Mouse (Mus musculus) large intestine, adult 2 months (tissue): ENCODE measurements around the gene Pik3r1. TPM values are rescaled to one million over a fixed set of nuclear protein-coding genes. Genes with fewer than 3 reads are reported as not detected.

ENCODE experiments used
- DNase-seq: peaks from one replicate; pipeline ENCODE4 v3.0.0-alpha.2; 2012; ENCODE audit warnings: low read depth, low spot score
- WGBS: fragments of 180-500 bp; shearing (Covaris S2); methylation state at CpG from one replicate; pipeline ENCODE4 v1.1.7; 2018; 5-methylcytosine and 5-hydroxymethylcytosine counted together
- polyA plus RNA-seq: library from polyadenylated mRNA; depleted of rRNA; stranded (reverse); fragments of >200 nt; gene quantifications from 2 replicates; pipeline ENCODE4 v1.2.3, GENCODE M21; 2012

The Pik3r1 gene
- polyA plus RNA-seq, 1 experiment: 12.1 TPM

DNA sequence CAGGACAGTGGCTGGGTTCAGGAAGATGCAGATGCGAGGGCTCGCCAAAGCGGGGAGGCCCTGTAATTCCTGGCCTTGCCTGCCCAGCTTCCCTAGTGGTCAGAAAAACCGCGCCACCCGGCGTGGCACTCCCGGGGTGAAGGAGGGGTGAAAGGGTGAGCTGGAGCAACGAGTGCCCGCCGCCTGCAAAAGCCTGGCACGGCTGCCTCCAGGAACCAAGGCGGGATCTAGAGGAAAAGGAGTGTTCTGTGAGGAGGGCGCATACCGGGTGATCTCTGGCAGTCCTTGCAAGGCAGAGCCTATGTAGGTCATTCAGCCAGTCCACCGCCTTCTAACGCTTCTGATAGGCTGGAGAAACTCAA, 594 bp upstream of the Pik3r1 start:
- WGBS: 2% methylated on average over 17 of the region's 17 CpGs
- DNase-seq: no peak

GRCm38 (mm10) chr13:101767013-101767808, 806 bp downstream of the Pik3r1 start:
- WGBS: under 1% methylated on average over 60 of the region's 60 CpGs
- DNase-seq: no peak

- WGBS: 0% methylated on average over 5 of the region's 5 CpGs
- no peak for DNase-seq
Measured at GRCm38 (mm10) chr13:101766605-101767012, 1.4 kb downstream of the Pik3r1 start.

DNA sequence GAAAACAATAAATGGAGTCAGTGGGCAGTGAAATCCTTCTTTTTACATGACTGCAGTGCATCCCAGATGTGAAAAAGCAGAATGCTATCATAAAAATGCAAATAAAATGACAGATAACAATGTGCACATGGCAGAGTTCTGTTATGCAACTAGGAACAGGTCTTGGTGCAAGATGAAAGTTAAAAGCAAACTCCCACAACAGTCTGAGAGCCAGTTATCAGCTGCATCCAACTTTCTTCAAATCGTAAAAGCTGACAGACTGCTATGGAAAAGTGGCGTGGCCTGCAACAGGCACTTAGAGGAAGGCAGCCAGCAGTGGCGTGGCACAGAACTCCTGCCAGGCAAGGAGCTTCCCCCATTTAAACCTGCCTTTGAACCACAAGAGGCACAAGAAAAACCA, 2.0 kb downstream of the Pik3r1 start:
- WGBS: 5% methylated on average over 3 of the region's 3 CpGs
- DNase-seq: no peak

DNA sequence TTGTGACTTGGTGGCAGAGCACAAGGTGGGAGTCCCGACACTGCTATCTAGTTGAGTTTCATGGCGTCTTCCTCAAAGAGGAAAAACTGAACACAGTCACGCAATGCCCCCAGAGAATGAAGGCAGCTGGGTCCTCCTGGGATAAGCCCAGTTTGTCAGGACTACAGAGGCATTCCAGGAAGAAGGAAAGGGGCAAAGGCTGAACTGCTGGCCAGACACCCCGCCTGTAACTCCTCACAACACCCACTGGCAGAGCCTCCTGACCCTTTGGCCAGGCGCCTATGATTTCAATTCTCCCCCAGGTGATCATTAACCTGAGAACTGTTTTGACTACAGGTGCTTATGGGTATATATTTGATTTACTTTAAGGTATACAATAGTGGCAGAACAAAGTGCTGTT, 3.9 kb downstream of the Pik3r1 start:
- 22% methylated on average over 5 of the region's 5 CpGs for WGBS

DNA sequence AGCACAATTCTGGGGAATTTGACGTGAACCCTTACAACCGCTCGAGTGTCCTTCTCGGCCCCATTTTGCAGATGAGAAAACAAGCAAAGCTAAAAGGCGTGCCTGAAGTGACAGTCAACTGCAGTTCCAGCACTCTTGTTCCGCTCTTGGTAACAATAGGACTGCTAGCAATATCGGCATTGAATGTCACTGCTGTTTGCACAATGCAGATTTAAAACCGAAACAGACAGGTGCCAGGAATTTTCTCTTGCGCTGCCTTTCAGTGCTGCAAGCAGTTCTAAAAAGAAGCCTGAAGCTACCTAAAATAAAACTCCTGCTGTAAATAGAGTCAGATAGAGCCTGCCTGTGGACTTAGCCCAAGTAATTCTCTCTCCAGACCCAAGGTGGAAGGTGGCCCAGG, 4.3 kb downstream of the Pik3r1 start:
- DNase-seq: no peak
- 30% methylated on average over 9 of the region's 9 CpGs for WGBS

More for the DNA sequence above, 3.9 kb downstream of the Pik3r1 start:
- DNase-seq: no peak

DNA sequence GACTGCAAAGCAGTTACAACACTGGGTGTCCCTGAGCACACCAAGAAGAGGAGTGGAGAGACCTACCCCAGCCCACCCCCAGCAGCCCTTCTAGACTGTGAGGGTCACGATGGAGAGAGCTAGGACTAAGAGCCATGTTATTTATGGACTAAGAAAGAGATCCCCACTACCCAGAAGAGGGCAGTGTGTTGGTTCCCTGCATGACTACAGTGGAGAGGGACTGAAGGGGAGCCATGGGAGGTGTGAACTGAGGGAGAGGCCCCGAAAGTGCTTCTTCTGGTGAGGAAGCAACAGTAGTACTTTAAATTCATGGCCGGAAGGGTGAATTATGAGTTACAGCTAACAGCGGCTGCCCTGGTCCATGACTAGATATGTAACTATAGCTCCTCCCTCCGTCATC, 4.9 kb downstream of the Pik3r1 start:
- WGBS: 23% methylated on average over 5 of the region's 5 CpGs
- DNase-seq: no peak

DNA sequence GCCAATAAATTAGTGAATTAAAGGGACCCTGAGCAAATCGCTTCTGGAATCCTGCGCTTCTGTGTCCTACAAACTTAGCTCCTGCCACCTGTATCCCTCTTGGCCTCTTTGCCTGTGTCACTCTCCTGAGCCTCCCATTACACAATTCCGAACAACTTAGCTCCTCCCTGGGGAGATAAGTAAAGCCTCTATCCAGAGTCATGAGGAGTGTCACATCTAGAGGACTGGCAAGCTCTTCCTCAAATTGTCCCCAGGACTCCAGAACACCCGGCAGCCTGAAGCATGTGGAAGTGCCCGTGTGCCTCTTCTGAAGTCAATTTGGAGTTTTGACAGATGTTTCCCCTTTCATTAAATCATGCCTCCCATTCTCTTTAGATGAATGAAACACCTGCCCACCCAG, 6.4 kb downstream of the Pik3r1 start:
- DNase-seq: no peak
- 26% methylated on average over 5 of the region's 5 CpGs for WGBS

DNA sequence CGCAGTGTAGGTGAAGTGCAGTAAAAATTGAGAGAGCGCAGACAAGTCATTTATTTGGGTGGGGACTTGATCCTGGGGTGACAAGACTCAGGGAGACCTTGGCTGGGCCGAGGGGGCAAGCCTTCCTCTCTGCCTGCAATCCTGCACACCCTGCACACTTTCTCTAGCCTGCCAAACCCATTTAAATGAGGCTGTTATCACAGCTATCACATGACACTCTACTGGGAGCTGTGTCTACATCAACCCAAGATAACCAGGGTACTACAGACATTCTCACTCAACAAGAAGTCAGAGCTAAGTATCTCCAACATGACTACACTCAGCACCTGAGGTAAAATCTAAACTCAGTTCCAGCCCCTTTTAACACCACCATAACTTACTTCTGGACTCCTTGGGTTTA, 7.1 kb downstream of the Pik3r1 start:
- 36% methylated on average over 3 of the region's 3 CpGs for WGBS
- no peak for DNase-seq

- no peak for DNase-seq
- 17% methylated on average over 8 of the region's 8 CpGs for WGBS
Measured at GRCm38 (mm10) chr13:101760001-101760687, 7.9 kb downstream of the Pik3r1 start.

GRCm38 (mm10) chr13:101759281-101759871, 8.6 kb downstream of the Pik3r1 start:
- WGBS: 13% methylated on average over 3 of the region's 3 CpGs
- DNase-seq: no peak

- 53% methylated on average over 22 of the region's 22 CpGs for WGBS
- no peak for DNase-seq
Measured at GRCm38 (mm10) chr13:101757801-101758422, 10.1 kb downstream of the Pik3r1 start.

DNA sequence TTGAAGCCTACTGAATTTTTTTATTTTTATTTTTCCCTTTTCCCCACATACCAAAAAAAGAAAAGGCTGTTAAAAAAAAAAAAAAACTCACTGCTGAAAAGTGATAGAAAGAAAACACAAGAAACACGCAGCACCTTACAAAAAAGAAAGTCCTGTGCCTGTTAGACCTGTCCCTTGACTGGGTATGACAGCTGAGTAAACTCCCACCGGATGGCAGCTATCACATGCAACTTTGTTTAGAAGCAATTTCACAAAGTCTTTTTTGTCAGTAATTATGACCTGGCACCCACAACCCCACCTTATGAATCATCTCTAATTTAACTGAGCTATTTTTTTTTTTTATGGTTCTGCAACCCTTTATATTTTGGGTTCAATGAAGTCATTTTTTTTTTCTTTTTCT, 12.8 kb downstream of the Pik3r1 start:
- WGBS: 22% methylated on average over 2 of the region's 2 CpGs
- DNase-seq: no peak

DNA sequence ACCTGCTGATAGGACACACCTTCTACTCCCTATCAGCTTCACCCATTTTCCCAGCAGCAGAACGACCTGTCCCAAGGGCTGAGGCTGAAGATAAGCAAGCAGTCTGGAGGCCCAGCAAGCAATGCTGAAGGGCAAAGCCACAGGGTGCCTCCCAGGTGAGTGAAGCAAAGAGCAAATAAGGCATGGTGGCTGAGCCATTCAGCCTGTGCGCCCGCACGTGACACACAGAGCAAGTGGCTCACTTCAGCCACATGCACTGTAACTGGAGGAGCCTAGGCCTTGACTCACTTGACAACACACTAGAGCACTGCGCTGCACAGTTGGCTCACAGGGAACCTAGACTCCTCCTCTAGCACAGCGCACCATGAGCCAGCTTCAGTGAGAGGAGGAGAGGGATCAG, 14.4 kb downstream of the Pik3r1 start:
- DNase-seq: no peak
- WGBS: 19% methylated on average over 6 of the region's 6 CpGs

DNA sequence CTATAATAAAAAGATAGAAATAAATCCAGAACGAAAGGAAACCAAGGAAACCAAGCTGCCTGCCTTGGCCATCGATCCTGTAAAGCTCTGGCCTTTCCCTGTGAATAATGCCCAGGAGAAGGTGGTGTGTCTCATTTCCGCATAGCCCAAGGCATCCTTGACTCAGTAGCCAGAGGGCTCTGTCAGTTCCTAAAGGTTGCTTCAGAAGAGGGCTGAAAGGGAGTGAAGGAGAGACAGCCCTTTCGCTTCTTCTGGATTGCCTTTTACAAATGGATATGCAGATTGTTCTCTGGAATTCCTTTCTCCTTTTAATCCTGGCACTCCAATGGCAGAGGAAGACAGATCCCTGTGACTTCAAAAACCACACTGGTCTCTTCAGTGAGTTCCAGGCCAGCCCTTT, 16.2 kb downstream of the Pik3r1 start:
- no peak for DNase-seq
- WGBS: 39% methylated on average over 4 of the region's 4 CpGs

- no peak for DNase-seq
- WGBS: 30% methylated on average over 8 of the region's 8 CpGs
Measured at GRCm38 (mm10) chr13:101746012-101746595, 21.9 kb downstream of the Pik3r1 start.

DNA sequence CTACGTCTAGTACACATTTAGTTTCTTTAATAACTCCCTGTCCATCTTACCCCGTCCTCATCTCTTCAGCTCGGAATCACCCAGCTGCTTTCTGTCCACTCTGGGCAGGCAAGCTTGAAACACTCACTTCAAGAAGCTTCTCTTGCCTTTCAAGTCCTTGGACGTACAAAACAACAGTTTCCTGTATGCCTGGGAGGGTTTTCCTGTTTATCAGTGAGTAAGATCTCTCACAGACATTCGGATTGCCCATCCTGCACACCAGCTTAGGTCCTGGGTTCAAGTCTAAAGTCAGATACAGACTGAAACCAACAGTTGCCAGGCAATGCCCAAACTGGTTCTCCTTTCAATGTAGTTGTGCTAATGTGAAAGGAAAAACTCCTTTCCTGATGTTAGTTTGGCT, 23.1 kb downstream of the Pik3r1 start:
- no peak for DNase-seq
- WGBS: 47% methylated on average over 5 of the region's 5 CpGs

DNA sequence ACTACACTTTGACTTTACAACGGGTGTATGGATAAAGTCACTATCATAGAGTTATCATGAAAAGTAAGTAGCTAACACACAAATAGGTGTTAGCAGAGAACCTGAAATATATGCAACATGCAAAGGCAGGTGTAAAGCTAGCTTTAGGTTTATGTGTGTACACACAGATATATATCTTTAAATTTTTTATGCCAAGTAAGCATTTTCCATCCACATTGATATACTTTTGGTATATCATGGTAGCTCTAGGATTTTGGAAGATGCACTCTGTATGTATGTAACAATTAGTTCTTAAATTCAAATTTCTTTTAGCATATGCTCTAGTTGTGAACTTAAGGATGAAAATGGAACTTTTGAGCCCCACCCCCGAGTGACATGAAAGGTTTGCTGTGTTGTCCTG, 24.0 kb downstream of the Pik3r1 start:
- no peak for DNase-seq
- 31% methylated on average over 2 of the region's 2 CpGs for WGBS

DNA sequence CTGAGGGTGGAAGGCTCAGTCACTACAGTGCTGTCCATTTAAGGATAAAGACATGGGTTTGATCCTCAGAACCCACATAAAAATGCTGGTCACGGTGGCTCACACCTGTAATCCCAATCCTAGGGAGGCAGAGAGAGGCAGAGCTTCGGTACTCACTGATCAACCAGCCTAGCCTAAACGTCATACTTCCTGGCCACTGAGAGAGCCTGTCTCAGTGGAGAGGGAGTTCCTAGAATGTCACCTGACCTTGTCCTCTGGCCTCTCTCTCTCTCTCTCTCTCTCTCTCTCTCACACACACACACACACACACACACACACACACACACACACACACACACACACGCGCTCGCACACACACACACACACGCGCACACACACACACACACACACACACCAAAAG, 24.8 kb downstream of the Pik3r1 start:
- 55% methylated on average over 8 of the region's 8 CpGs for WGBS
- no peak for DNase-seq

DNA sequence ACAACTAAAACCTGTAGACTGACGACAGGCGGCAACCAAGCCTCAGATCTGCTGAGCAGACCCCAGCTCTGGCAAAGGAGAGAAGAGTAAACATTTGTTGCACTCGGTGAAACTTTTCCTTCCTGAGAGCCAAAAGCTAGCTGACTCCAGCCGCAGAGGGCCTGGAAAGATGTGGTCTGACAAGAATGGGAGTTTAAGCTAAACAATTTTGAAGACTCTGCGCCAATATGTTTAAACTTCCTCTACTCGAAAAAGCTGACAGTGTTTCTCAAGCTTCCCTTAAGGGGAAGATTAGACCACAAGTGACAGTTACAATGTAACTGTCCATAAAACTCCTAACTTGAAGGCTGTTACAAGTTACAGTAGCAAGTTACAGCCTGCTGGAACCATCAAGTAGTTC, 25.4 kb downstream of the Pik3r1 start:
- 19% methylated on average over 6 of the region's 6 CpGs for whole genome bisulfite sequencing
- no peak for DNase-seq
